Mouse (Mus musculus) heart, embryonic 15.5 days (tissue): Measurements from ENCODE around the gene Tor4a. TPM values are rescaled to one million over a fixed set of nuclear protein-coding genes. Genes with fewer than 3 reads are reported as not detected.

Source experiments
- polyA plus RNA-seq: library from polyadenylated mRNA; unstranded; fragments of >200 nt; fragmentation: Nextera tagmentation; extraction: Ambion mirVana; gene quantifications from 2 replicates; pipeline ENCODE4 v1.2.1, GENCODE M21; 2015

Gene Tor4a
- polyA plus RNA-seq, 1 experiment from 2014 or later, result 5.8 TPM

Other genes starting within 250 kb of the Tor4a start
- 8.4 and 10.8 TPM in 2 replicates for gene Zmynd19, start 247.1 kb downstream of the Tor4a start, polyA plus RNA-seq
- 15.6 and 18.5 TPM in 2 replicates for gene Dph7, start 234.5 kb downstream of the Tor4a start, polyA plus RNA-seq
- 114 and 130 TPM in 2 replicates for gene Mrpl41, start 221.8 kb downstream of the Tor4a start, polyA plus RNA-seq
- 10.3 and 11.3 TPM in 2 replicates for gene Pnpla7, start 220.9 kb downstream of the Tor4a start, polyA plus RNA-seq
- gene Nsmf, start 142.5 kb downstream of the Tor4a start, polyA plus RNA-seq, result 55.9 and 68.2 TPM in 2 replicates
- gene Entpd8, start 116.6 kb downstream of the Tor4a start, polyA plus RNA-seq, result not detected in 2 replicates
- 0.15 and 0.16 TPM in 2 replicates for gene Noxa1, start 101.7 kb downstream of the Tor4a start, polyA plus RNA-seq
- gene Nrarp, start 16.1 kb downstream of the Tor4a start, polyA plus RNA-seq, result 17.3 and 19.0 TPM in 2 replicates
- gene Nelfb, start 14.6 kb upstream of the Tor4a start, polyA plus RNA-seq, result 62.7 and 79.5 TPM in 2 replicates
- gene Stpg3, start 17.8 kb upstream of the Tor4a start, polyA plus RNA-seq, result not detected in 2 replicates
- gene Fam166a, start 21.9 kb upstream of the Tor4a start, polyA plus RNA-seq, result 0.57 and 0.65 TPM in 2 replicates
- gene Tubb4b, start 27.8 kb upstream of the Tor4a start, polyA plus RNA-seq, result 358 and 463 TPM in 2 replicates
- gene Slc34a3, start 37.5 kb upstream of the Tor4a start, polyA plus RNA-seq, result not detected in 2 replicates
- gene Rnf224, start 39.9 kb upstream of the Tor4a start, polyA plus RNA-seq, result not detected in 2 replicates
- 4.3 and 6.0 TPM in 2 replicates for gene Rnf208, start 45.4 kb upstream of the Tor4a start, polyA plus RNA-seq
- gene Cysrt1, start 45.6 kb upstream of the Tor4a start, polyA plus RNA-seq, result 0.30 TPM in 2 replicates
- 2.3 and 3.3 TPM in 2 replicates for gene AL732309.1, start 50.0 kb upstream of the Tor4a start, polyA plus RNA-seq
- 17.6 and 18.2 TPM in 2 replicates for gene Tmem203, start 58.6 kb upstream of the Tor4a start, polyA plus RNA-seq
- 3.6 and 5.2 TPM in 2 replicates for gene Tprn, start 65.7 kb upstream of the Tor4a start, polyA plus RNA-seq
- gene Ssna1, start 75.6 kb upstream of the Tor4a start, polyA plus RNA-seq, result 137 and 152 TPM in 2 replicates
- 67.5 and 92.0 TPM in 2 replicates for gene Anapc2, start 75.6 kb upstream of the Tor4a start, polyA plus RNA-seq
- gene Tmem210, start 91.3 kb upstream of the Tor4a start, polyA plus RNA-seq, result not detected in 2 replicates
- 0.28 and 0.89 TPM in 2 replicates for gene Lrrc26, start 93.0 kb upstream of the Tor4a start, polyA plus RNA-seq
- 0.25 and 0.28 TPM in 2 replicates for gene Grin1, start 122.3 kb upstream of the Tor4a start, polyA plus RNA-seq
- 30.2 and 31.1 TPM in 2 replicates for gene Man1b1, start 135.5 kb upstream of the Tor4a start, polyA plus RNA-seq
- gene Dpp7, start 159.5 kb upstream of the Tor4a start, polyA plus RNA-seq, result 9.5 and 12.5 TPM in 2 replicates
- gene Uap1l1, start 168.8 kb upstream of the Tor4a start, polyA plus RNA-seq, result 13.9 and 16.0 TPM in 2 replicates
- 15.4 and 25.5 TPM in 2 replicates for gene Sapcd2, start 175.4 kb upstream of the Tor4a start, polyA plus RNA-seq
- 1.8 and 4.6 TPM in 2 replicates for gene Entpd2, start 199.0 kb upstream of the Tor4a start, polyA plus RNA-seq
- 28.8 and 41.6 TPM in 2 replicates for gene Npdc1, start 202.5 kb upstream of the Tor4a start, polyA plus RNA-seq
- 0.08 and 0.15 TPM in 2 replicates for gene Fut7, start 226.4 kb upstream of the Tor4a start, polyA plus RNA-seq
- 3.5 and 5.6 TPM in 2 replicates for gene Abca2, start 231.8 kb upstream of the Tor4a start, polyA plus RNA-seq